Mouse (Mus musculus): ENCODE results near the gene Pgam1. TPM values are rescaled to one million over a fixed set of nuclear protein-coding genes. Genes with fewer than 3 reads are reported as not detected.
"Not testable (repeated sequence)": the region's sequence is repeated elsewhere in the genome, so short reads cannot be mapped to it uniquely, and the experiment has no call there.

Pgam1 gene
- 1,003 and 1,124 TPM in 2 replicates for polyA plus RNA-seq (2016; fragmentation: Nextera tagmentation; extraction: Ambion mirVana)

- Histone ChIP-seq H3K27me3 (replicated peaks; ENCODE audit: low read depth, poor library complexity, severe bottlenecking) (no peaks in the 10 kb centered on the region), H3K4me1 (peaks cover 24% of the 10 kb centered on the region), H3K27ac (replicated peaks) (peak within 1 kb of the TSS; percentile 96), H3K36me3 (replicated peaks) (peaks cover 33% of the 10 kb centered on the region), H3K9me3 (no peaks in the 10 kb centered on the region), H3K4me3 (peak within 1 kb of the TSS; percentile 98)
- WGBS: 6% methylated on average over 54 of the region's 54 CpGs
- peak; percentile 100 for DNase-seq (ENCODE audit: low spot score)
Measured at GRCm38 (mm10) chr19:41911178-41912073, at the start of gene Pgam1. Gene Pgam1, plus strand, starts transcription at chr19:41911923.

- Histone ChIP-seq H3K4me3 (no peak overlapping the region), H3K27ac (replicated peaks) (no peak overlapping the region), H3K9me3 (no peaks in the 10 kb centered on the region), H3K27me3 (replicated peaks; ENCODE audit: low read depth, poor library complexity, severe bottlenecking) (no peaks in the 10 kb centered on the region), H3K4me1 (no peaks in the 10 kb centered on the region), H3K36me3 (replicated peaks) (peaks cover 100% of the 10 kb centered on the region)
- DNase-seq (ENCODE audit: low spot score): no peak
- 88% methylated on average over 8 of the region's 8 CpGs for WGBS
Measured at GRCm38 (mm10) chr19:41866707-41867106, 45.0 kb upstream of the Pgam1 start.

- no peaks in the 10 kb centered on the region for H3K27me3 ChIP-seq (replicated peaks; ENCODE audit: low read depth, poor library complexity, severe bottlenecking)
- H3K4me3 ChIP-seq: no peak overlapping the region
- H3K9me3 ChIP-seq: no peaks in the 10 kb centered on the region
- H3K27ac ChIP-seq (replicated peaks): no peak overlapping the region
- 96% methylated on average over 5 of the region's 5 CpGs for WGBS
- H3K4me1 ChIP-seq: no peaks in the 10 kb centered on the region
- H3K36me3 ChIP-seq (replicated peaks): peaks cover 100% of the 10 kb centered on the region
- no peak for DNase-seq (ENCODE audit: low spot score)
Measured at GRCm38 (mm10) chr19:41869296-41869695, 42.4 kb upstream of the Pgam1 start.

- H3K36me3 ChIP-seq (replicated peaks): peaks cover 100% of the 10 kb centered on the region
- H3K27ac ChIP-seq (replicated peaks); H3K4me3 ChIP-seq; H3K4me1 ChIP-seq; H3K27me3 ChIP-seq (replicated peaks; ENCODE audit: low read depth, poor library complexity, severe bottlenecking); DNase-seq (ENCODE audit: low spot score); H3K9me3 ChIP-seq: not testable (repeated sequence)
- 86% methylated on average over 5 of the region's 5 CpGs for WGBS
Measured at GRCm38 (mm10) chr19:41869946-41870345, 41.8 kb upstream of the Pgam1 start.

- WGBS: 99% methylated on average over 2 of the region's 2 CpGs
- Histone ChIP-seq H3K27me3 (replicated peaks; ENCODE audit: low read depth, poor library complexity, severe bottlenecking) (no peaks in the 10 kb centered on the region), H3K27ac (replicated peaks) (no peak overlapping the region), H3K4me3 (no peak overlapping the region), H3K9me3 (no peaks in the 10 kb centered on the region), H3K4me1 (no peaks in the 10 kb centered on the region), H3K36me3 (replicated peaks) (peaks cover 98% of the 10 kb centered on the region)
- no peak for DNase-seq (ENCODE audit: low spot score)
Measured at GRCm38 (mm10) chr19:41872285-41872684, 39.4 kb upstream of the Pgam1 start.

GRCm38 (mm10) chr19:41874356-41874755, 37.4 kb upstream of the Pgam1 start:
- WGBS: 95% methylated on average over 14 of the region's 14 CpGs
- Histone ChIP-seq H3K4me3 (no peak overlapping the region), H3K27me3 (replicated peaks; ENCODE audit: low read depth, poor library complexity, severe bottlenecking) (no peaks in the 10 kb centered on the region), H3K36me3 (replicated peaks) (peaks cover 97% of the 10 kb centered on the region), H3K9me3 (no peaks in the 10 kb centered on the region), H3K27ac (replicated peaks) (no peak overlapping the region), H3K4me1 (no peaks in the 10 kb centered on the region)
- DNase-seq (ENCODE audit: low spot score): no peak

- Histone ChIP-seq H3K4me1 (no peaks in the 10 kb centered on the region), H3K9me3 (no peaks in the 10 kb centered on the region), H3K27me3 (replicated peaks; ENCODE audit: low read depth, poor library complexity, severe bottlenecking) (no peaks in the 10 kb centered on the region), H3K27ac (replicated peaks) (no peak overlapping the region), H3K36me3 (replicated peaks) (peaks cover 94% of the 10 kb centered on the region), H3K4me3 (no peak overlapping the region)
- WGBS: 95% methylated on average over 4 of the region's 4 CpGs
- DNase-seq (ENCODE audit: low spot score): no peak
Measured at GRCm38 (mm10) chr19:41881842-41882241, 29.9 kb upstream of the Pgam1 start.

GRCm38 (mm10) chr19:41883882-41884281, 27.8 kb upstream of the Pgam1 start:
- no peaks in the 10 kb centered on the region for H3K9me3 ChIP-seq
- no peaks in the 10 kb centered on the region for H3K4me1 ChIP-seq
- no peak overlapping the region for H3K27ac ChIP-seq (replicated peaks)
- no peak overlapping the region for H3K4me3 ChIP-seq
- DNase-seq (ENCODE audit: low spot score): no peak
- no peaks in the 10 kb centered on the region for H3K27me3 ChIP-seq (replicated peaks; ENCODE audit: low read depth, poor library complexity, severe bottlenecking)
- H3K36me3 ChIP-seq (replicated peaks): peaks cover 96% of the 10 kb centered on the region
- WGBS: 92% methylated on average over 9 of the region's 9 CpGs

- Histone ChIP-seq H3K36me3 (replicated peaks) (peaks cover 88% of the 10 kb centered on the region), H3K27me3 (replicated peaks; ENCODE audit: low read depth, poor library complexity, severe bottlenecking) (no peaks in the 10 kb centered on the region), H3K4me1 (no peaks in the 10 kb centered on the region), H3K9me3 (no peaks in the 10 kb centered on the region), H3K27ac (replicated peaks) (no peak overlapping the region), H3K4me3 (no peak overlapping the region)
- no peak for DNase-seq (ENCODE audit: low spot score)
Measured at GRCm38 (mm10) chr19:41888191-41888590, 23.5 kb upstream of the Pgam1 start.

GRCm38 (mm10) chr19:41894959-41895358, 16.8 kb upstream of the Pgam1 start:
- no peak overlapping the region for H3K27ac ChIP-seq (replicated peaks)
- WGBS: 53% methylated on average over 7 of the region's 7 CpGs
- H3K4me3 ChIP-seq: peak overlapping the region; percentile 85
- peaks cover 26% of the 10 kb centered on the region for H3K36me3 ChIP-seq (replicated peaks)
- no peaks in the 10 kb centered on the region for H3K27me3 ChIP-seq (replicated peaks; ENCODE audit: low read depth, poor library complexity, severe bottlenecking)
- no peaks in the 10 kb centered on the region for H3K9me3 ChIP-seq
- no peak for DNase-seq (ENCODE audit: low spot score)
- H3K4me1 ChIP-seq: peaks cover 17% of the 10 kb centered on the region

- H3K27ac ChIP-seq (replicated peaks): peak within 1 kb of the TSS; percentile 44; the same call in 1 of the 2 replicates
- peaks cover 17% of the 10 kb centered on the region for H3K4me1 ChIP-seq
- 2% methylated on average over 46 of the region's 46 CpGs for WGBS
- peaks cover 19% of the 10 kb centered on the region for H3K36me3 ChIP-seq (replicated peaks)
- peak within 1 kb of the TSS; percentile 85 for H3K4me3 ChIP-seq
- H3K9me3 ChIP-seq: no peaks in the 10 kb centered on the region
- H3K27me3 ChIP-seq (replicated peaks; ENCODE audit: low read depth, poor library complexity, severe bottlenecking): no peaks in the 10 kb centered on the region
- DNase-seq (ENCODE audit: low spot score): peak; percentile 86
Measured at GRCm38 (mm10) chr19:41895460-41896318, 16.0 kb upstream of the Pgam1 start, which contains the start of gene Rrp12. Gene Rrp12, minus strand, starts transcription at chr19:41896173.

GRCm38 (mm10) chr19:41896319-41896711, 15.4 kb upstream of the Pgam1 start:
- Histone ChIP-seq H3K27me3 (replicated peaks; ENCODE audit: low read depth, poor library complexity, severe bottlenecking) (no peaks in the 10 kb centered on the region), H3K36me3 (replicated peaks) (peaks cover 13% of the 10 kb centered on the region), H3K4me3 (peak overlapping the region; percentile 85), H3K9me3 (no peaks in the 10 kb centered on the region), H3K27ac (replicated peaks) (peak overlapping the region; percentile 31; the same call in 1 of the 2 replicates), H3K4me1 (peaks cover 17% of the 10 kb centered on the region)
- 17% methylated on average over 18 of the region's 18 CpGs for WGBS
- DNase-seq (ENCODE audit: low spot score): no peak

Data from embryonic facial prominence, embryonic 10.5 days (tissue).